Mouse (Mus musculus): ENCODE results near the gene Pde8b. TPM values are rescaled to one million over a fixed set of nuclear protein-coding genes. Genes with fewer than 3 reads are reported as not detected.

Pde8b gene
- total RNA-seq, 2 experiments from 2014 or later: 3.9 to 5.1 TPM

Other genes starting within 250 kb of the Pde8b start
- 1 to 10 TPM; 9.1 to 9.7 TPM for gene Zbed3, start 73.3 kb upstream of the Pde8b start, total RNA-seq (2021)
- 10 to 100 TPM; 15.6 TPM for gene Aggf1, start 125.0 kb upstream of the Pde8b start, total RNA-seq (2021)
- not detected for gene Crhbp, start 194.6 kb upstream of the Pde8b start, total RNA-seq (2021)
- gene S100z, start 228.4 kb upstream of the Pde8b start, total RNA-seq (2021): 1 to 10 TPM in 1 of 2 experiments, not detected in 1; 1.5 TPM

Data from gastrocnemius, postnatal 14 days (tissue).